Mouse (Mus musculus) cerebellum, adult 2 months (tissue): ENCODE results near the gene St6galnac3.

ENCODE experiments used
- CTCF ChIP-seq: fragments of 200-500 bp; IDR thresholded peaks from 2 replicates; pipeline ENCODE4 v1.5.1; 2011; ENCODE audit warnings: low read depth, mild to moderate bottlenecking, control low read depth, low read length, moderate library complexity, borderline replicate concordance; ENCODE audit not compliant: insufficient read depth
- POLR2A ChIP-seq: fragments of 200-500 bp; IDR thresholded peaks from 2 replicates; pipeline ENCODE4 v1.6.1; 2011; ENCODE audit warnings: low read length, control low read depth, borderline replicate concordance; ENCODE audit not compliant: insufficient read depth

GRCm38 (mm10) chr3:153616849-153617248, 108.1 kb downstream of the St6galnac3 start:
- TF ChIP-seq POLR2A, result no peak
- TF ChIP-seq CTCF, result no peak
